Mouse (Mus musculus): ENCODE data around the gene Kirrel3. TPM values are rescaled to one million over a fixed set of nuclear protein-coding genes. Genes with fewer than 3 reads are reported as not detected.

The Kirrel3 gene
- polyA plus RNA-seq, 1 experiment from 2014 or later: 0.60 TPM

DNA sequence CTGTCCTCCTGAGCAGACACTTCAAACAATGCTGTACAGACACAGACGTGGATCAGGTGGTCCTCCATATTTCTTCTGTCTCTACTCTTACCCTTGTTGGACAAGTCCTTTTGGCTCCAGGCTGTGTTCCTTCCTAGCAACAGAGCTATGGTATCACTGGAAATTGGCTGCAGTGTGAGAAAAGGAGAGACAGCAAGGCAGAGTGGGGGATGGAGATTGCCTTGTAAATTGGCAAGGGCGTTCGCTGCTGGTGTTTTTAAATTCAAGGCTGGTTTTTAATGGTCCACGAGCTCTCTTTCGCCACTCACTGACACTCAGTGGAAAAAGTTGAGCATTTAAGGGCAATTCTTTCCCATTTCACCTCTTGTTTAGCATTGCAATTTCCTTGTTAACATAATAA is 27.5 kb upstream of the Kirrel3 start:
- Histone ChIP-seq H3K9ac (ENCODE audit: low read depth, low read length) (no peak overlapping the region), H3K4me1 (replicated peaks; ENCODE audit: control insufficient read depth, insufficient read depth, low read length) (no peaks in the 10 kb centered on the region), H3K27ac (ENCODE audit: low read depth, low read length) (no peak overlapping the region), H3K36me3 (ENCODE audit: control insufficient read depth, insufficient read depth) (no peaks in the 10 kb centered on the region), H3K4me2 (replicated peaks; ENCODE audit: low read depth) (no peak overlapping the region), H3K4me3 (ENCODE audit: low read depth, low read length) (no peak overlapping the region), H3K9me3 (ENCODE audit: control insufficient read depth) (no peaks in the 10 kb centered on the region), H3K27me3 (replicated peaks; ENCODE audit: control insufficient read depth, insufficient read depth, low read length) (no peaks in the 10 kb centered on the region)
- TF ChIP-seq CTCF (IDR thresholded peaks at IDR 0.05; ENCODE audit: low read depth): no peak
- 61% methylated on average over 5 of the region's 5 CpGs for WGBS
- ATAC-seq: no peak

DNA sequence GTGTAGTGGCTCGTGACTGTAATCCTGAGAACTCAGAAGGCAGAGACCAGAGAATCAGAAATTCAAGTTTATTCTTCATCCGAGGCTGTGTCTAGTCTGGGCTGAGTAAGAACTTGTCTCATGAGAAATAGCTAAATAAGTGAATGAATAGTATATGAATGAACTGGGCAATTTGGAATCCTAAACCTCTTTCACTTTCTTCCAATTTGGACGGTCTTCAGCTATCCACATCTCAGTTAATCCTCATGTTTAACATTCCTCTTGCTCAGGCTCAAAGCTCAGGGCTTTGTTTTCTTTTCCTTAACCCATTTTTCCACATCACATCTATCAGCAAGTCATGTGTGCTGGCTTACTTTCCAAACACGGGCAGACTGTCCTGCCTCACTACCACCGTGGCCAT is 25.7 kb upstream of the Kirrel3 start:
- Histone ChIP-seq H3K36me3 (ENCODE audit: control insufficient read depth, insufficient read depth) (no peaks in the 10 kb centered on the region), H3K9me3 (ENCODE audit: control insufficient read depth) (no peaks in the 10 kb centered on the region), H3K4me2 (replicated peaks; ENCODE audit: low read depth) (no peak overlapping the region), H3K4me1 (replicated peaks; ENCODE audit: control insufficient read depth, insufficient read depth, low read length) (no peaks in the 10 kb centered on the region), H3K27me3 (replicated peaks; ENCODE audit: control insufficient read depth, insufficient read depth, low read length) (no peaks in the 10 kb centered on the region), H3K27ac (ENCODE audit: low read depth, low read length) (no peak overlapping the region), H3K4me3 (ENCODE audit: low read depth, low read length) (no peak overlapping the region), H3K9ac (ENCODE audit: low read depth, low read length) (no peak overlapping the region)
- no peak for ATAC-seq
- 59% methylated on average over 5 of the region's 5 CpGs for WGBS
- no peak for TF ChIP-seq CTCF (IDR thresholded peaks at IDR 0.05; ENCODE audit: low read depth)

DNA sequence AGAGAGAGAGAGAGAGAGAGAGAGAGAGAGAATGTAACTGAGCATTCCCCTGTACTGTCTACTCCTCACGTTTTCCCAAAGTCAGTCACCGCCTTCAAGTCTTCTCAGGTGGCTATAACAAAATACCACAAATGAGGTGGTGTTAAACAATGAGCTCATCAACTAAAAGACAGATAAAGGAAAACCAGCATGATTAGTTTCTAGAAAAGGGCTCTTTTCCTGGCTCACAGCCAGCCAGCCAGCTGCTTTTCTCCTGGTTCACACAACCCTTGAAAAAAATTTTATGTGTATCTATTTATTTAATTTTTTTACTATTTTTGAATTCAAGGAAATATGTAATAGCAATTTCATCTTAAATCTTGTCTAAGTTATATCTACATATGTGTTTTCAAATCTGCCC is 22.0 kb upstream of the Kirrel3 start:
- 52% methylated on average over 2 of the region's 2 CpGs for WGBS
- Histone ChIP-seq H3K27ac (ENCODE audit: low read depth, low read length) (no peak overlapping the region), H3K36me3 (ENCODE audit: control insufficient read depth, insufficient read depth) (no peaks in the 10 kb centered on the region), H3K4me3 (ENCODE audit: low read depth, low read length) (no peak overlapping the region), H3K9ac (ENCODE audit: low read depth, low read length) (no peak overlapping the region), H3K9me3 (ENCODE audit: control insufficient read depth) (no peaks in the 10 kb centered on the region), H3K4me2 (replicated peaks; ENCODE audit: low read depth) (no peak overlapping the region), H3K4me1 (replicated peaks; ENCODE audit: control insufficient read depth, insufficient read depth, low read length) (no peaks in the 10 kb centered on the region), H3K27me3 (replicated peaks; ENCODE audit: control insufficient read depth, insufficient read depth, low read length) (no peaks in the 10 kb centered on the region)
- TF ChIP-seq CTCF (IDR thresholded peaks at IDR 0.05; ENCODE audit: low read depth): no peak
- ATAC-seq: no peak

DNA sequence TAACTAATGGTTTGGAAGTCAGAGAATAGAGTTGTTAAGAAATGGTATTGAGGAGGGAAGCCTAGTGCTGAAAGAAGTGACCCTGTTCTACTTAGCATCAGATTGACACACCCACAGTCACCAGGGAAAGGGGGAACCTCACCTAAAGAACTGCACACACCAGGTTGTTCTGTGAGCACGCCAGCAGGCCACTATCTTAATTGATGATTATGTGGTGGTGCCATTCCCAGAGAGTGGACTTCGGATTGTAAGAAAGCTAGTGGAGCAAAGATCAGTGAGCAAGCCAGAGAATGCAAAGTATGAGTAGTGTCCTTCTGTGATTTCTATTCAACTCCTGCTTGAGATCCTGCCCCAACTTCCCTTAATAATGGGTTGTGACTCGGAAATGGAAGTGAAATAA is 19.6 kb upstream of the Kirrel3 start:
- 43% methylated on average over 3 of the region's 3 CpGs for WGBS
- ATAC-seq: no peak
- H3K4me2 ChIP-seq (replicated peaks; ENCODE audit: low read depth): no peak overlapping the region
- no peak for TF ChIP-seq CTCF (IDR thresholded peaks at IDR 0.05; ENCODE audit: low read depth)
- no peaks in the 10 kb centered on the region for H3K36me3 ChIP-seq (ENCODE audit: control insufficient read depth, insufficient read depth)
- no peaks in the 10 kb centered on the region for H3K9me3 ChIP-seq (ENCODE audit: control insufficient read depth)
- H3K4me1 ChIP-seq (replicated peaks; ENCODE audit: control insufficient read depth, insufficient read depth, low read length): no peaks in the 10 kb centered on the region
- no peak overlapping the region for H3K4me3 ChIP-seq (ENCODE audit: low read depth, low read length)
- no peak overlapping the region for H3K27ac ChIP-seq (ENCODE audit: low read depth, low read length)
- no peak overlapping the region for H3K9ac ChIP-seq (ENCODE audit: low read depth, low read length)
- H3K27me3 ChIP-seq (replicated peaks; ENCODE audit: control insufficient read depth, insufficient read depth, low read length): no peaks in the 10 kb centered on the region

DNA sequence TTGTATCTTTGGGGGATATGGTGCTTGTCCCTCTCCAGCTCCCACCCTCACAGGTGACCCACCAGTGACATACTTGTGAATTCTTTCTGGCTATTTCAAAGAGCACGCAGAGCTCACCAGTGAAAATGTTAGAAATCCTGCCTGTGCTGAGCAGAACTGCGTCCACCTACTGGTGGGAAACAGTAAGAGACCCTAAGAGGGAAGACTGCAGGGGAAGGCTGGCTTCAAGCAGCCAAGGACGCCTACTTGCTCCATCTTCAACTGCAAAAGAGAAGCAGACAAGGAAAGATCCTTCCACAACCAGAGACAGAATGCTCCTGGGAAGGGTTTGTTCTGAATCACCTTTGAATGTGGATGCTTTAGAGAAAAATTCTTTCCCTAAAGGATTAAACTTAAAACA is 16.5 kb upstream of the Kirrel3 start:
- Histone ChIP-seq H3K27ac (ENCODE audit: low read depth, low read length) (no peak overlapping the region), H3K36me3 (ENCODE audit: control insufficient read depth, insufficient read depth) (no peaks in the 10 kb centered on the region), H3K27me3 (replicated peaks; ENCODE audit: control insufficient read depth, insufficient read depth, low read length) (no peaks in the 10 kb centered on the region), H3K9ac (ENCODE audit: low read depth, low read length) (no peak overlapping the region), H3K4me2 (replicated peaks; ENCODE audit: low read depth) (no peak overlapping the region), H3K4me3 (ENCODE audit: low read depth, low read length) (no peak overlapping the region), H3K4me1 (replicated peaks; ENCODE audit: control insufficient read depth, insufficient read depth, low read length) (no peaks in the 10 kb centered on the region), H3K9me3 (ENCODE audit: control insufficient read depth) (no peaks in the 10 kb centered on the region)
- no peak for ATAC-seq
- WGBS: 90% methylated on average over 3 of the region's 3 CpGs
- TF ChIP-seq CTCF (IDR thresholded peaks at IDR 0.05; ENCODE audit: low read depth): peak; percentile 37; the same call in 1 of the 2 replicates

DNA sequence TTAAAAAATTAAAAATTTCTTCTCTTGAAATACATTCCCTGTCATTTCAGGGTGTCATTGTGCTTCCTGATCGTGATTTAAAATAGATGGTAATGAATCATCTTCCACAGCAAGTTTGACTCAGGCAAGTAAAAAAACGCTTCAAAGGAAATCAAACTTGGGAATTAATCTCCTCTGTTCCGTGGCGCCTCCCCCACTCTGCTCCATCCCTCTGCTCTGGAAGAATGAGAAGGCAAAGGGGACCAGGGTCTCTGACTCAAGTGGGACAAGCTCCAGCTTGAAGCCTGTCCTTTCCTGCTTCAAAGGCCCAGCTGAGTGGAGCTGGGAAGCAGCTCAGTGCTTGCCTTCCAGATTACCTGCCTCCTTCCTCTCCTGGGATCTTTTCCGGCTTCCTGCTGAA is 9.5 kb upstream of the Kirrel3 start:
- Histone ChIP-seq H3K4me1 (replicated peaks; ENCODE audit: control insufficient read depth, insufficient read depth, low read length) (no peaks in the 10 kb centered on the region), H3K27me3 (replicated peaks; ENCODE audit: control insufficient read depth, insufficient read depth, low read length) (no peaks in the 10 kb centered on the region), H3K4me3 (ENCODE audit: low read depth, low read length) (no peak overlapping the region), H3K36me3 (ENCODE audit: control insufficient read depth, insufficient read depth) (no peaks in the 10 kb centered on the region), H3K9ac (ENCODE audit: low read depth, low read length) (no peak overlapping the region), H3K9me3 (ENCODE audit: control insufficient read depth) (no peaks in the 10 kb centered on the region), H3K4me2 (replicated peaks; ENCODE audit: low read depth) (no peak overlapping the region), H3K27ac (ENCODE audit: low read depth, low read length) (no peak overlapping the region)
- ATAC-seq: no peak
- no peak for TF ChIP-seq CTCF (IDR thresholded peaks at IDR 0.05; ENCODE audit: low read depth)
- WGBS: 53% methylated on average over 5 of the region's 5 CpGs

DNA sequence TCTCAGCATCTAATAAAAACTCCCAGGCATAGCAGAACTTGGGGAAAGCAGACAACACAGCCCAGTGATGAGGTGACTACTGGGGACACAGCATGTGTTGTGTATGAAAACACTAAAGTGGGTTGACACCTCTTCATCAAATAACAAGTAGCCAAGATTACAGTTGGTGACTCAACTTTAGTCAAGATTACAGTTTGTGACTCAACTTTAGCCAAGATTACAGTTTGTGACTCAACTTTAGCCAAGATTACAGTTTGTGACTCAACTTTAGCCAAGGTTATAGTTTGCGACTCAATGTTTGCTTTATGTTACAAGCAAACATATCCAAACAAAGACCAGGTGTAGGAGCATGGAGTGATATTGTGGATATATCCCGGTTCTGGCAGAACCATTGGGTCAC is 7.2 kb upstream of the Kirrel3 start:
- no peak overlapping the region for H3K4me3 ChIP-seq (ENCODE audit: low read depth, low read length)
- no peaks in the 10 kb centered on the region for H3K27me3 ChIP-seq (replicated peaks; ENCODE audit: control insufficient read depth, insufficient read depth, low read length)
- H3K9ac ChIP-seq (ENCODE audit: low read depth, low read length): no peak overlapping the region
- no peak for TF ChIP-seq CTCF (IDR thresholded peaks at IDR 0.05; ENCODE audit: low read depth)
- H3K4me2 ChIP-seq (replicated peaks; ENCODE audit: low read depth): no peak overlapping the region
- ATAC-seq: no peak
- WGBS: 68% methylated on average over 2 of the region's 2 CpGs
- no peaks in the 10 kb centered on the region for H3K36me3 ChIP-seq (ENCODE audit: control insufficient read depth, insufficient read depth)
- no peaks in the 10 kb centered on the region for H3K4me1 ChIP-seq (replicated peaks; ENCODE audit: control insufficient read depth, insufficient read depth, low read length)
- H3K27ac ChIP-seq (ENCODE audit: low read depth, low read length): no peak overlapping the region
- no peaks in the 10 kb centered on the region for H3K9me3 ChIP-seq (ENCODE audit: control insufficient read depth)
